ENCODE assay signal across 20 mouse cellular contexts in the genomic region with DNA sequence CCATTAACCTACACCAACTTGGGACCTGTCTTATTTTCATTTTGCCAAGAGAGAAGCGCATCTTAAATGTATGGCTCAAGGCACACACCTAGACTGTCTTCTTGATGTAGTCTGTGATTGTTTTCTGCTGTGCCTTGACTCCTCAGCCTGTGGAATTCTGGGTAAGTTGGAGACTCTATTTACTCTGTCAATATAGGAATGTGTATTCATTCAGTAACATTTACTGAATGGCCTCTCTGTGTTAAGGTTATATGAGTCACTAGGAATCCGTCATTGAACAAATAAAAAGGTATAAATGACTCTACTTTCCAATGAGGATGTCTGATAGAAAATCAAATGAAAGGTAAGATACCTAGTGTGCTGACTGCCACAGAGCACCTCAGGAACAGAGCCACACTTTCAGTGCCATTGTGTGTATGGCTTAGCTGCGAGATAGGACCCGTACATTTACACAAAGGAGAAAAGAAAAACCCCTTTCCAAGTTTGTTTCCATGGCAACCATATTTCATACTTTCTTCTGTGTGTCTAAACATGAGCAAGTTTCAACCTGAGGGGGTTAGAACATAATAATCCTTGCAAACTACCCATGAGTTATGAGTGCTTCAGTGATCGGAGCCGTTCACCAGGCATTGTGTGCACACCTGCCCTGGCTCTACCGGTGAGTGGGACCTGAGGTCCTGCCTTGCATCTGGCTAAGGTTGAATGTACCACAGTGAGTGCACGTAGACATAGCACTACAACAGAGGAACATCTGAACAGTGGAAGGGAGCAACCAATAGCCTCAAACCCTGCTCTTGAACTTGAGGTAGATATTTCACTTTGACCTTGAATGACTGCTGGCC. TPM values are rescaled to one million over a fixed set of nuclear protein-coding genes. Genes with fewer than 3 reads are reported as not detected.
A peak's percentile ranks its signal among the peaks of the same experiment; 100 is the strongest.
DNase-seq lines count a peak whose midpoint lies in the region; ATAC-seq and TF ChIP-seq lines count a peak whose summit lies in the region.
"Had no signal": no experiment of that assay in that cellular context is flagged by ENCODE, and none has a peak within 500 bp of the region (broad histone marks: within the 10 kb centered on the region; RNA-seq: fewer than 3 reads in every experiment).

No protein-coding gene starts in this region.

- H3K4me3 ChIP-seq in embryonic facial prominence, embryonic 14.5 days (ENCODE audit: low read depth, low read length) = no peak overlapping the region
- H3K4me3 ChIP-seq in embryonic facial prominence, embryonic 10.5 days = no peak overlapping the region
- no peak overlapping the region for H3K4me3 ChIP-seq in lung, embryonic 14.5 days (ENCODE audit: low read depth, low read length)
- no peak overlapping the region for H3K4me3 ChIP-seq in midbrain, embryonic 16.5 days (ENCODE audit: low read depth, low read length)
- no peak overlapping the region for H3K4me3 ChIP-seq in midbrain, embryonic 11.5 days (ENCODE audit: low read depth, low read length)
- H3K4me3 ChIP-seq in limb, embryonic 10.5 days = no peak overlapping the region
- H3K4me3 ChIP-seq in thymus, adult 2 months (ENCODE audit: control insufficient read depth, insufficient read depth, low read length) = no peak overlapping the region
- H3K4me3 ChIP-seq: embryonic facial prominence, embryonic 13.5 days; gastrocnemius, adult 2 months; heart, embryonic 10.5 days; layer of hippocampus, adult 2 months; midbrain, embryonic 12.5 days had no signal

- no peak for TF ChIP-seq POLR2A in thymus, adult 2 months (IDR thresholded peaks at IDR 0.05; ENCODE audit: control insufficient read depth, extremely low read depth, insufficient read depth, low read length, poor library complexity)

- no peaks in the 10 kb centered on the region for H3K4me1 ChIP-seq in embryonic facial prominence, embryonic 14.5 days (ENCODE audit: control insufficient read depth, insufficient read depth, low read length)
- peaks cover 20% of the 10 kb centered on the region for H3K4me1 ChIP-seq in embryonic facial prominence, embryonic 10.5 days
- H3K4me1 ChIP-seq in lung, embryonic 14.5 days (ENCODE audit: insufficient read depth) = no peaks in the 10 kb centered on the region; the same call in 1 of the 2 replicates
- peaks cover 2% of the 10 kb centered on the region; the same call in 1 of the 2 replicates for H3K4me1 ChIP-seq in midbrain, embryonic 16.5 days (ENCODE audit: control insufficient read depth, insufficient read depth, low read length)
- no peaks in the 10 kb centered on the region for H3K4me1 ChIP-seq in midbrain, embryonic 11.5 days (ENCODE audit: control insufficient read depth, insufficient read depth, low read length)
- H3K4me1 ChIP-seq in limb, embryonic 10.5 days = peaks cover 17% of the 10 kb centered on the region
- no peaks in the 10 kb centered on the region for H3K4me1 ChIP-seq in thymus, adult 2 months (replicated peaks; ENCODE audit: control insufficient read depth, insufficient read depth, low read length)
- H3K4me1 ChIP-seq: embryonic facial prominence, embryonic 13.5 days; midbrain, embryonic 12.5 days had no signal

- ATAC-seq in embryonic facial prominence, embryonic 14.5 days (ENCODE audit: low read depth) = peak; percentile 44; the same call in 1 of the 2 replicates
- peak; percentile 74 for ATAC-seq in lung, embryonic 14.5 days (ENCODE audit: insufficient read depth)
- ATAC-seq in midbrain, embryonic 16.5 days = no peak
- no peak for ATAC-seq in midbrain, embryonic 11.5 days (ENCODE audit: low FRiP score)
- ATAC-seq: activated CD4-positive, CD25-positive, alpha-beta regulatory T cell, adult 4 months; hindbrain, embryonic 16.5 days had no signal

- DNase-seq in embryonic facial prominence, embryonic 14.5 days (ENCODE audit: low spot score) = peak; percentile 41
- DNase-seq in embryonic facial prominence, embryonic 10.5 days (ENCODE audit: low spot score) = no peak
- peak; percentile 47 for DNase-seq in lung, embryonic 14.5 days
- no peak for DNase-seq in lung, postnatal 14 days
- no peak for DNase-seq in midbrain, embryonic 11.5 days (ENCODE audit: low spot score, missing footprints)
- no peak for DNase-seq in limb, embryonic 10.5 days (ENCODE audit: low spot score)
- no peak for DNase-seq in thymus, adult 2 months
- DNase-seq: adrenal gland, adult 8-10 months; cerebellum, adult 18-20 months; cerebellum, postnatal 25 days; gastrocnemius, adult 2 months; kidney, adult 2 months; kidney, postnatal 10 days had no signal

- 82% methylated on average over 8 of the region's 8 CpGs for WGBS in embryonic facial prominence, embryonic 14.5 days
- WGBS in embryonic facial prominence, embryonic 10.5 days = 93% methylated on average over 8 of the region's 8 CpGs
- whole genome bisulfite sequencing in lung, embryonic 14.5 days = 66% methylated on average over 8 of the region's 8 CpGs
- 77% methylated on average over 8 of the region's 8 CpGs for WGBS in midbrain, embryonic 16.5 days
- 90% methylated on average over 8 of the region's 8 CpGs for WGBS in midbrain, embryonic 11.5 days
- WGBS in limb, embryonic 10.5 days = 93% methylated on average over 8 of the region's 8 CpGs
- 95% methylated on average over 8 of the region's 8 CpGs for WGBS in thymus, adult 2 months

- no peak for TF ChIP-seq CTCF in lung, embryonic 14.5 days (IDR thresholded peaks at IDR 0.05; ENCODE audit: low read depth)
- no peak for TF ChIP-seq CTCF in thymus, adult 2 months (IDR thresholded peaks at IDR 0.05; ENCODE audit: borderline replicate concordance, control insufficient read depth, extremely low read depth, insufficient read depth, low read length, poor library complexity)

- no peaks in the 10 kb centered on the region for H3K36me3 ChIP-seq in embryonic facial prominence, embryonic 14.5 days (ENCODE audit: control insufficient read depth, insufficient read depth, low read length)
- no peaks in the 10 kb centered on the region for H3K36me3 ChIP-seq in embryonic facial prominence, embryonic 10.5 days (replicated peaks)
- no peaks in the 10 kb centered on the region for H3K36me3 ChIP-seq in lung, embryonic 14.5 days (ENCODE audit: insufficient read depth)
- no peaks in the 10 kb centered on the region for H3K36me3 ChIP-seq in midbrain, embryonic 16.5 days (ENCODE audit: control insufficient read depth, insufficient read depth, low read length)
- H3K36me3 ChIP-seq in midbrain, embryonic 11.5 days (ENCODE audit: control insufficient read depth, insufficient read depth, low read length) = no peaks in the 10 kb centered on the region
- H3K36me3 ChIP-seq in limb, embryonic 10.5 days = no peaks in the 10 kb centered on the region
- H3K36me3 ChIP-seq in thymus, adult 2 months (ENCODE audit: control insufficient read depth, insufficient read depth, low read length) = no peaks in the 10 kb centered on the region
- H3K36me3 ChIP-seq: embryonic facial prominence, embryonic 13.5 days; heart, embryonic 10.5 days; midbrain, embryonic 12.5 days had no signal

- no peaks in the 10 kb centered on the region for H3K27me3 ChIP-seq in embryonic facial prominence, embryonic 14.5 days (replicated peaks; ENCODE audit: control insufficient read depth, insufficient read depth, low read length)
- no peaks in the 10 kb centered on the region for H3K27me3 ChIP-seq in embryonic facial prominence, embryonic 10.5 days (replicated peaks; ENCODE audit: low read depth, poor library complexity, severe bottlenecking)
- H3K27me3 ChIP-seq in lung, embryonic 14.5 days (ENCODE audit: insufficient read depth, low read length) = no peaks in the 10 kb centered on the region
- no peaks in the 10 kb centered on the region for H3K27me3 ChIP-seq in midbrain, embryonic 16.5 days (ENCODE audit: control insufficient read depth, insufficient read depth, low read depth, low read length)
- H3K27me3 ChIP-seq in midbrain, embryonic 11.5 days (ENCODE audit: control insufficient read depth, insufficient read depth, low read length) = no peaks in the 10 kb centered on the region
- H3K27me3 ChIP-seq in limb, embryonic 10.5 days (ENCODE audit: low read depth, poor library complexity, severe bottlenecking) = 0 out of 2 replicates have a peak, but pooled peaks cover 5% of the 10 kb centered on the region
- no peaks in the 10 kb centered on the region for H3K27me3 ChIP-seq in thymus, adult 2 months (ENCODE audit: control insufficient read depth, insufficient read depth, low read length)
- H3K27me3 ChIP-seq: embryonic facial prominence, embryonic 13.5 days; midbrain, embryonic 12.5 days had no signal

- H3K4me2 ChIP-seq in embryonic facial prominence, embryonic 14.5 days (ENCODE audit: low read depth, low read length) = no peak overlapping the region
- no peak overlapping the region for H3K4me2 ChIP-seq in lung, embryonic 14.5 days
- H3K4me2 ChIP-seq in midbrain, embryonic 16.5 days (ENCODE audit: low read length) = no peak overlapping the region
- H3K4me2 ChIP-seq in midbrain, embryonic 11.5 days = no peak overlapping the region
- H3K4me2 ChIP-seq: embryonic facial prominence, embryonic 13.5 days; midbrain, embryonic 12.5 days had no signal

- no peak overlapping the region for H3K9ac ChIP-seq in embryonic facial prominence, embryonic 14.5 days (ENCODE audit: low read depth, low read length)
- no peak overlapping the region for H3K9ac ChIP-seq in lung, embryonic 14.5 days
- no peak overlapping the region for H3K9ac ChIP-seq in midbrain, embryonic 16.5 days (ENCODE audit: low read depth, low read length)
- no peak overlapping the region for H3K9ac ChIP-seq in midbrain, embryonic 11.5 days (ENCODE audit: low read length)
- H3K9ac ChIP-seq: embryonic facial prominence, embryonic 13.5 days; midbrain, embryonic 12.5 days had no signal

- H3K9me3 ChIP-seq in embryonic facial prominence, embryonic 14.5 days (ENCODE audit: control insufficient read depth, low read length) = no peaks in the 10 kb centered on the region
- H3K9me3 ChIP-seq in embryonic facial prominence, embryonic 10.5 days = no peaks in the 10 kb centered on the region
- no peaks in the 10 kb centered on the region for H3K9me3 ChIP-seq in lung, embryonic 14.5 days (ENCODE audit: low read depth, low read length)
- H3K9me3 ChIP-seq in midbrain, embryonic 16.5 days (replicated peaks; ENCODE audit: control insufficient read depth, low read length, poor library complexity, severe bottlenecking) = no peaks in the 10 kb centered on the region
- no peaks in the 10 kb centered on the region for H3K9me3 ChIP-seq in midbrain, embryonic 11.5 days (ENCODE audit: control insufficient read depth, low read length)
- no peaks in the 10 kb centered on the region for H3K9me3 ChIP-seq in limb, embryonic 10.5 days (replicated peaks)
- H3K9me3 ChIP-seq: embryonic facial prominence, embryonic 13.5 days; heart, embryonic 10.5 days; midbrain, embryonic 12.5 days had no signal

- H3K27ac ChIP-seq in embryonic facial prominence, embryonic 14.5 days (replicated peaks; ENCODE audit: low read depth, low read length) = no peak overlapping the region
- H3K27ac ChIP-seq in embryonic facial prominence, embryonic 10.5 days (replicated peaks) = no peak overlapping the region
- peak overlapping the region; percentile 73 for H3K27ac ChIP-seq in lung, embryonic 14.5 days (ENCODE audit: low read depth)
- 0 out of 2 replicates have a peak overlapping the region, but pooled peaks have one; percentile 19 for H3K27ac ChIP-seq in midbrain, embryonic 16.5 days (ENCODE audit: low read length)
- H3K27ac ChIP-seq in midbrain, embryonic 11.5 days (ENCODE audit: low read depth, low read length) = no peak overlapping the region
- no peak overlapping the region for H3K27ac ChIP-seq in limb, embryonic 10.5 days
- no peak overlapping the region for H3K27ac ChIP-seq in thymus, adult 2 months (ENCODE audit: control insufficient read depth, insufficient read depth, low read length)
- H3K27ac ChIP-seq: embryonic facial prominence, embryonic 13.5 days; gastrocnemius, adult 2 months; heart, embryonic 10.5 days; layer of hippocampus, adult 2 months; midbrain, embryonic 12.5 days had no signal

RNA-seq across cellular contexts. Expression of gene Spon1, which starts 35.2 kb away (rescaled TPM):
- 30.5 and 30.8 TPM in 2 replicates for polyA plus RNA-seq in embryonic facial prominence, embryonic 14.5 days (2014; fragmentation: Nextera tagmentation; extraction: Ambion mirVana)
- 22.3 and 22.8 TPM in 2 replicates for polyA plus RNA-seq in embryonic facial prominence, embryonic 10.5 days (2016; fragmentation: Nextera tagmentation; extraction: Ambion mirVana)
- 2.5 and 5.5 TPM in 2 replicates for polyA plus RNA-seq in lung, embryonic 14.5 days (2014; fragmentation: Nextera tagmentation; extraction: Ambion mirVana)
- 45.2 and 47.0 TPM in 2 replicates for polyA plus RNA-seq in midbrain, embryonic 16.5 days (2015; fragmentation: Nextera tagmentation; extraction: Ambion mirVana)
- polyA plus RNA-seq in midbrain, embryonic 11.5 days (2014; fragmentation: Nextera tagmentation; extraction: Ambion mirVana) = 61.3 and 62.3 TPM in 2 replicates
- 3.0 and 3.2 TPM in 2 replicates for polyA plus RNA-seq in limb, embryonic 10.5 days (2016; fragmentation: Nextera tagmentation; extraction: Ambion mirVana)
- 2.8 and 3.3 TPM in 2 replicates for polyA plus RNA-seq in thymus, adult 2 months (2012; rRNA removed)

Comparison
In these comparisons a context has a peak if more than half of its experiments do, and no peak if none do; other contexts are left out.
1. DNase-seq: peak in embryonic facial prominence, embryonic 14.5 days (single experiment) and lung, embryonic 14.5 days (single experiment); none in embryonic facial prominence, embryonic 10.5 days (single experiment), lung, postnatal 14 days (single experiment), midbrain, embryonic 11.5 days (single experiment), limb, embryonic 10.5 days (single experiment) and thymus, adult 2 months (single experiment).
2. H3K27ac ChIP-seq: peak in lung, embryonic 14.5 days (single experiment) and midbrain, embryonic 16.5 days (single experiment); none in embryonic facial prominence, embryonic 14.5 days (single experiment), embryonic facial prominence, embryonic 10.5 days (single experiment), midbrain, embryonic 11.5 days (single experiment), limb, embryonic 10.5 days (single experiment) and thymus, adult 2 months (single experiment).
3. ATAC-seq: peak in embryonic facial prominence, embryonic 14.5 days (single experiment) and lung, embryonic 14.5 days (single experiment); none in midbrain, embryonic 16.5 days (single experiment) and midbrain, embryonic 11.5 days (single experiment).